Mouse (Mus musculus) kidney, adult 2 months (tissue): Measurements from ENCODE around the gene Tmprss13. TPM values are rescaled to one million over a fixed set of nuclear protein-coding genes. Genes with fewer than 3 reads are reported as not detected.
A peak's percentile ranks its signal among the peaks of the same experiment; 100 is the strongest.

Experiments used
- DNase-seq: peaks from one replicate; pipeline ENCODE4 v3.0.0; 2021
- H3K27ac ChIP-seq: fragments of 200-500 bp; 2 replicates; pipeline ENCODE4 v1.5.1; 2012; ENCODE audit warnings: low read depth, low read length, control low read depth, inconsistent platforms; ENCODE audit not compliant: insufficient read depth
- H3K27me3 ChIP-seq: fragments of 200-500 bp; replicated peaks from 2 replicates; pipeline ENCODE4 v1.6.1; 2012; ENCODE audit warnings: mild to moderate bottlenecking, moderate library complexity, low read length, inconsistent platforms; ENCODE audit not compliant: control insufficient read depth, insufficient read depth
- H3K36me3 ChIP-seq: fragments of 200-500 bp; 2 replicates; pipeline ENCODE4 v1.6.1; 2012; ENCODE audit warnings: mild to moderate bottlenecking, moderate library complexity, low read length, inconsistent platforms; ENCODE audit not compliant: control insufficient read depth, insufficient read depth
- H3K4me1 ChIP-seq: fragments of 200-500 bp; 2 replicates; pipeline ENCODE4 v1.6.1; 2011; ENCODE audit warnings: low read length; ENCODE audit not compliant: control insufficient read depth, insufficient read depth
- H3K4me3 ChIP-seq: fragments of 200-500 bp; 2 replicates; pipeline ENCODE4 v1.5.1; 2011; ENCODE audit warnings: mild to moderate bottlenecking, low read depth, low read length, control low read depth; ENCODE audit not compliant: insufficient read depth
- CTCF ChIP-seq: fragments of 200-500 bp; conservative IDR thresholded peaks from 2 replicates; pipeline ENCODE4 v1.5.1; 2011; ENCODE audit warnings: low read depth, mild to moderate bottlenecking, control low read depth, low read length, moderate library complexity, mixed read lengths; ENCODE audit not compliant: insufficient read depth, insufficient read length
- POLR2A ChIP-seq: fragments of 200-500 bp; IDR thresholded peaks from one replicate; pipeline ENCODE4 v1.6.1; 2011; ENCODE audit warnings: low read depth, low read length, control low read depth
- WGBS: fragments of 180-500 bp; shearing (Covaris S2); methylation state at CpG from one replicate; pipeline ENCODE4 v1.1.7; 2018; 5-methylcytosine and 5-hydroxymethylcytosine counted together
- polyA plus RNA-seq: library from polyadenylated mRNA; depleted of rRNA; stranded (reverse); fragments of >200 nt; gene quantifications from 2 replicates; pipeline ENCODE4 v1.2.3, GENCODE M21; 2012

The Tmprss13 gene
- polyA plus RNA-seq, 1 experiment: 0.64 TPM

DNA sequence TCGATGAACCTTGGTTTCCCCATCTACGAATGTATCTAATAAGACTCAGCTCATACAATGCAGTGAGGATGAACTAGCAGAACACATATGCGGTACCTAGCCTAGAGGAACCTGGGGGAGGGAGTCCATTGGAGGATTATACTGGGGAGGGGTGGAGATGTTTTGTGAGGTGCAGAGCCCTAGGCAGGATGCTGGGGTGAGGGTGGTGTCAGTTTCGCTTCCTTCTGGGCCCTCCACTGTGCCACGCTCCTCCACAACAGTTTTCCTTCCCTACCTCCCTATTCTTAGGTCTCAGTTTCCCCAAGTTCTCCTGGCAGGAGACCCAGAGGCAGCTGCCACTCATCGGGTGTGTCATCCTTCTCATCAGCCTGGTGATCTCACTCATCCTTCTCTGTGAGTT lies 10.7 kb downstream of the Tmprss13 start:
- WGBS: 87% methylated on average over 6 of the region's 6 CpGs
- TF ChIP-seq POLR2A (no peak), CTCF (no peak)

DNA sequence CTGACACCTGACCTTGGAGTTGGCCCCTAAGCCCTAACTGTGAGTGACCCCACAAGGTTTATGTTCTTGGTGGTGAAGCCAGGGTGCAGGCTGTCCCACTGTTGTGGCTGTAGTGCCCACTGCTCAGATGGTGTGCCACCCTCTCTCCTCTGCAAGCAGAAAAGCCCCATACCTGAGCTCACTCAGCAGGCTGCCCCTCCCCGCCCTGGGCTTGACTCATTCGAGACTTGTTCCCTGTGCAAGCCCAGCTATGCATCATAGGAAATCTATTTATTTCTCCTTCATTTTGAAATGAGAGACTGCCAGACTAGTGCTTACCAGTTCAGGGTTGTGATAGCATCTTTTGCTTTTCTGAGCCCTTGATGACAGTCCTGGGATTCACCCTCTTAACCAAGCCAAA lies 18.5 kb downstream of the Tmprss13 start:
- no peaks in the 10 kb centered on the region for H3K4me1 ChIP-seq
- 71% methylated on average over 2 of the region's 2 CpGs for WGBS
- no peak for DNase-seq
- no peak overlapping the region for H3K27ac ChIP-seq
- no peaks in the 10 kb centered on the region for H3K36me3 ChIP-seq
- no peak for TF ChIP-seq POLR2A
- no peak for TF ChIP-seq CTCF
- H3K4me3 ChIP-seq: no peak overlapping the region
- no peaks in the 10 kb centered on the region for H3K27me3 ChIP-seq

More for the DNA sequence above, 10.7 kb downstream of the Tmprss13 start:
- no peak for DNase-seq
- no peak overlapping the region for H3K4me3 ChIP-seq
- H3K27me3 ChIP-seq: no peaks in the 10 kb centered on the region
- H3K36me3 ChIP-seq: no peaks in the 10 kb centered on the region
- no peak overlapping the region for H3K27ac ChIP-seq
- no peaks in the 10 kb centered on the region for H3K4me1 ChIP-seq

DNA sequence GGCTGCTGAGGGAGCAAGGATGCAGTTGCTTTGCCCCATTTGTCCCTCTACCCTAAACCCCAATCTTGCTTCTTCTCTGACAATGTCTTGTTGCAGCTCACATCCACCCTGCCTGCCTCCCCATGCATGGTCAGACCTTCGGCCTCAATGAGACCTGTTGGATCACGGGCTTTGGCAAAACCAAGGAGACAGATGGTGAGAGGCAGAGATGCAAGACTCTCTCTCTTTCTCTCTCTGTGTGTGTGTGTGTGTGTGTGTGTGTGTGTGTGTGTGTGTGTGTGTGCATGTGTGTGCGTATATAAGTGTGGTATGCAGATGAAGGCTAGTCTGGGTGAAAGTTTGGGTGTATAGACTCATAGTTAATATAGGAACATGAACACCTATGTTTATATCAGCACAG lies 24.2 kb downstream of the Tmprss13 start:
- WGBS: 93% methylated on average over 3 of the region's 3 CpGs
- no peaks in the 10 kb centered on the region for H3K27me3 ChIP-seq
- TF ChIP-seq CTCF: no peak
- no peaks in the 10 kb centered on the region for H3K36me3 ChIP-seq
- no peak for DNase-seq
- H3K27ac ChIP-seq: no peak overlapping the region
- no peak overlapping the region for H3K4me3 ChIP-seq
- H3K4me1 ChIP-seq: no peaks in the 10 kb centered on the region

DNA sequence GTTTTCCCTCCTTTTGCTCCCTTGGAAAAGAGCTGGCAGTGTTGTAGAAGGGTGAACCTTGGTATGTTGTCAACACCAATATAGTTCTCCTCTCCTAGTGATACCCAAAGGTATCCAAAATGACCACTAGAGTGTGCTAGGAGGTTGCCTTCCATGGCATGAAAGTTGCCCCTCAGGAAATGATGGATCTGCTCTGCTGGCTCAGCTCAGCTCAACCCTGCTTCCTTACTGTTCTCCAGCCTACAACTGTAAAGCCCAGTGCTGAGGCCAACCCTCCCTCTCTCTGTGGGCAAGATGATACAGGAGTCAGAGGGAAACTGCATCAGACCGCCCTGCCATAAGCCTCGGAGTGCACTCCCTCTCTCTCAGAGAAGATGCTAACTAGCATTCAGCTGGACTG lies 26.6 kb downstream of the Tmprss13 start:
- DNase-seq: peak; percentile 54
- no peak for TF ChIP-seq POLR2A
- peak; percentile 51 for TF ChIP-seq CTCF

DNA sequence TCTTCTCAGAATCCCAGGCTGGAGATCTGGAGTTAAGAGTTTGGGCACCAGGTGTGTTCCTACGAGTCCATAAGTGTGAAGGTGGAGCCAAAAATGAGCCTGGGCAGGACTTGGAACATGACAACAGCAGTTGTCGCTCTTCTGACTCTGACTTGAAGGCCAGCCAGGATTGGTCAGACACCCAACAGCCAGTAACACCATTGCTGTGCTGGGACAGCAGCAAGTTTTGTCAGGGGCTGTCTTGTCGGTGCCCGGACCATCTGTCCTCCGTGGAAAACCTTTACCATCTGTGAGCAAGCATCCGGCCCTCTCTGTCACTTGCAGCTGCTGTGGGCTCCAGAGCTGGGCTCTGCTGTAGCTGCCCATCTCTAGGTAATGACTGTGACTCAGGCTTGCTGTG lies 27.4 kb downstream of the Tmprss13 start:
- DNase-seq: no peak
- Histone ChIP-seq H3K27ac (no peak overlapping the region), H3K27me3 (no peaks in the 10 kb centered on the region), H3K36me3 (no peaks in the 10 kb centered on the region), H3K4me3 (no peak overlapping the region), H3K4me1 (no peaks in the 10 kb centered on the region)
- no peak for TF ChIP-seq POLR2A
- TF ChIP-seq CTCF: no peak
- WGBS: 76% methylated on average over 6 of the region's 6 CpGs

More for the DNA sequence above, 26.6 kb downstream of the Tmprss13 start:
- H3K27me3 ChIP-seq: no peaks in the 10 kb centered on the region
- H3K36me3 ChIP-seq: no peaks in the 10 kb centered on the region
- H3K4me3 ChIP-seq: no peak overlapping the region
- 41% methylated on average over 2 of the region's 2 CpGs for WGBS
- H3K4me1 ChIP-seq: no peaks in the 10 kb centered on the region
- H3K27ac ChIP-seq: no peak overlapping the region

DNA sequence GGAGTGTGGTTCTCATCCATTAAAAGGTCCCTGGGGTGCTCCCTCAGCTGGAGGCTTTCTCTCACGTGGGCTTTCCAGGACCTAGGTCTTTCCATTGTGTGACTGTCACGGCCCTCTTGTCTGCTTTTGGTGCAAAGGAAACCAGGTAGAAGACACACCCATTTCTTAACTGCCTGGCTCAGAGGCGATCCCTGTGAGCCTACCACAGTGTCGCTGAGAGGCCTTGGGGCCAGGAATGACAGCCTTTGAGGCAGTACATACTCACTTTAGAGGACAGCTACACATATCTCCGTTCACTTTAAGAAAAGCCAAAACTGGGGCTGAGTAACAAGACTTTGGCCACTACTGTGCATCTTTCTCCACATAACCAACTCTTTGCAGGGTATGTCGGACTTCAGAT lies 29.7 kb downstream of the Tmprss13 start:
- no peaks in the 10 kb centered on the region for H3K27me3 ChIP-seq
- no peaks in the 10 kb centered on the region for H3K36me3 ChIP-seq
- no peak overlapping the region for H3K4me3 ChIP-seq
- 76% methylated on average over 6 of the region's 6 CpGs for WGBS
- TF ChIP-seq CTCF (no peak), POLR2A (no peak)
- DNase-seq: no peak
- no peak overlapping the region for H3K27ac ChIP-seq
- no peaks in the 10 kb centered on the region for H3K4me1 ChIP-seq

DNA sequence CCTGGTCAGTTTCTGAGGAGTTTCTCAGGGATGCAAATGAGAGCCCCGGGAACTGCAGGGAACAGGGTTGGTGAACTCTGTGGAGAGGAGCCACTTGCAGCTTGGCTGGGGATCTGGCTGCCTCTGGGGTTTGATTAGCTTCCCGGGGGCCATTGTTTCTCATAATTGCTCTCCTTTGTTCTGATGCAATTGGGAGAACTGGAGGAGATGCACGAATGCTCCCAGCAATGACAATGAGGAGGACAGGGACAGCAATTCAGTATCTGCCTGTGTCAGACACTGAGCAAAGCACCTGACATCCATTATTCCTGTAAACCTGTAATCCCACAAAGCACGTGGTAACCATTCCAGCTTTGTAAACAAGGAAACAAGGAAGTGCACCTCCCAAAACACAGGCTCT lies 30.3 kb downstream of the Tmprss13 start:
- H3K4me3 ChIP-seq: no peak overlapping the region
- H3K4me1 ChIP-seq: no peaks in the 10 kb centered on the region
- H3K27me3 ChIP-seq: no peaks in the 10 kb centered on the region
- no peaks in the 10 kb centered on the region for H3K36me3 ChIP-seq
- DNase-seq: no peak
- 36% methylated on average over 4 of the region's 4 CpGs for WGBS
- TF ChIP-seq CTCF: no peak
- TF ChIP-seq POLR2A: no peak
- no peak overlapping the region for H3K27ac ChIP-seq

DNA sequence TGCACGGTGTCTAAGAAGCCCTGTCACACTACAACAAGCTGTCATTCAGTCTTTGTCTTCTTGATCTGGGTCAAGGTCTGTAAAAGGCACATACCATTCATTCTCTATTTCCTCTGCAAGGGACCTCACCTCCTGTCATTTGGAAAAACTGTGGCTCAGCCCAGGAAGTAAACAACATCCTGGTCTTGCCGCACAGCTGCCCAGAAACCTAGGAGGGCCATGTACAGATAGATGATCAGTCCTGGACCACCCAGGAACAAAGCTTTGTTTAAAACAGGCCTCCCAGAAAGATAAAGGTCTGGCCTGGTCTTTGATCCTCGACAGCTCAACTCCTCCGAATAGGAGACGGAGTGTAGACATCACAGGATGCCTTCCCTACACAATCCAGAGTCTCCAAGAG lies 31.0 kb downstream of the Tmprss13 start:
- H3K27me3 ChIP-seq: no peaks in the 10 kb centered on the region
- 41% methylated on average over 5 of the region's 5 CpGs for WGBS
- H3K36me3 ChIP-seq: no peaks in the 10 kb centered on the region
- TF ChIP-seq CTCF (no peak), POLR2A (no peak)
- DNase-seq: no peak
- no peak overlapping the region for H3K27ac ChIP-seq
- H3K4me1 ChIP-seq: no peaks in the 10 kb centered on the region
- H3K4me3 ChIP-seq: no peak overlapping the region
